Mouse (Mus musculus): ENCODE measurements around the gene Pnmal1.
A peak's percentile ranks its signal among the peaks of the same experiment; 100 is the strongest.

DNA sequence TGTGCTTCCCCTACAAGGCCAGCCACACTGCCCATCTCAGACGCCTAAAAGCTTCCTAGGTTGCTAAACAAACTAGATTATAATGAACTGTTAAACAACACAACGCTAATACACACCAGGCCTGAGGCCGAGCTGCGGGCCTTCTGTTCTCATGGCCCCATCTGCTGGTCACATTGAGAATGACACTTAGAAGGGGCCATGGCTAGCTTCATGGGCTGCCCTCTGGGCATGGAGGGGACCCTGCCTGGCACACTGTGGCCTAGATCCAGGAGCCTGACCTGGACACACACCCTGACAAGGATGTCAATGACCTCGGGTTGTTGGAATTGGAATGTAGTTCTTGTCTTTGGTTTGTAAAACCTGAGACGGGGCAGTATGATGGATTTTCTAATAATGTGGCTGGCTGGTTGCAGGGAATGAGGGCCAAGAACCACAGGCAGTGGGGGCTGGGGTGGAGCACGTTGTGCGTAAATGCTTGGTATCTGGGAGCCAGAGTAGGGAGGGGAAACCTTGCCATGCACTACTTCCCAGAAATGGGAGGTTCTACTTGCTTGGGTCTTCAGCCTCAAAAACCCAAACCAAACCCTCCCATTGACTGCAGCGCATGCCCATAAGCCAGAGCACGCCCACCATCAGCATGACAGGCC is 45.5 kb upstream of the Pnmal1 start:
- TF ChIP-seq CTCF (IDR thresholded peaks at IDR 0.05; ENCODE audit: borderline replicate concordance, insufficient read depth, low read depth, low read length) (peak; percentile 87), POLR2A (IDR thresholded peaks at IDR 0.05; ENCODE audit: borderline replicate concordance, insufficient read depth, low read length) (0 out of 2 replicates have a peak, but pooled peaks have one; percentile 23)

All from cerebellum, adult 2 months (tissue).